Comparison of ENCODE assay signal across 14 mouse cellular contexts in the genomic region with DNA sequence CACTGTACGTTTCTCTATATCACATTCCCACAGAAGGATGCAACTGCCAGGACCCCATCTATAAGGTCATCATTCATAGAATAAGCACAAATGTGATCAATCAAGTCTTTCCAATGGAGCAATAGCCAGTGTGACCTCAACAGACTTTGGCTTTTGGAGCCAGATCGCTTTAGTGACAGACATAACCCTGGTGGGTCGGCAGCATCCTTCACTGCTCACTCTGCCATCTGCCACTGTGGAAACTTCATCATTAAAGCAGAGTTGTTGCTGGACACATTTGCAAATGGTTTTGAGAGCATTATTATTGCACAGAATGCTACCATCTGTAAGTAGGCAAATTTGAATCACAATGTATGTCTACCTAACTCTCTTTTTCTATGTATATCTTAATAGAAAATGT.
"Had no signal": no experiment of that assay in that cellular context is flagged by ENCODE, and none has a peak within 500 bp of the region (broad histone marks: within the 10 kb centered on the region; RNA-seq: fewer than 3 reads in every experiment).

No protein-coding gene starts in this region.

- H3K9me3 ChIP-seq: limb, embryonic 12.5 days; liver, embryonic 13.5 days; lung, embryonic 15.5 days; megakaryocyte, embryonic 14.5 days; midbrain, embryonic 15.5 days; neural tube, embryonic 15.5 days had no signal

- ATAC-seq: liver, postnatal 0 days; midbrain, embryonic 15.5 days had no signal

- H3K9ac ChIP-seq: limb, embryonic 12.5 days; liver, embryonic 13.5 days; liver, postnatal 0 days; lung, embryonic 15.5 days; midbrain, embryonic 15.5 days; neural tube, embryonic 15.5 days had no signal

- H3K36me3 ChIP-seq: limb, embryonic 12.5 days; liver, embryonic 13.5 days; lung, embryonic 15.5 days; midbrain, embryonic 15.5 days; neural tube, embryonic 15.5 days had no signal

- H3K4me3 ChIP-seq: limb, embryonic 12.5 days; liver, embryonic 13.5 days; lung, embryonic 15.5 days; megakaryocyte, embryonic 14.5 days; midbrain, embryonic 15.5 days; neural tube, embryonic 15.5 days had no signal

- H3K27me3 ChIP-seq: limb, embryonic 12.5 days; liver, embryonic 13.5 days; lung, embryonic 15.5 days; megakaryocyte, embryonic 14.5 days; midbrain, embryonic 15.5 days; neural tube, embryonic 15.5 days had no signal

- H3K4me2 ChIP-seq: limb, embryonic 12.5 days; liver, embryonic 13.5 days; lung, embryonic 15.5 days; midbrain, embryonic 15.5 days; neural tube, embryonic 15.5 days had no signal

- H3K27ac ChIP-seq: limb, embryonic 12.5 days; liver, embryonic 13.5 days; lung, embryonic 15.5 days; macrophage; midbrain, embryonic 15.5 days; neural tube, embryonic 15.5 days; stomach, postnatal 0 days had no signal

- H3K4me1 ChIP-seq: limb, embryonic 12.5 days; liver, embryonic 13.5 days; lung, embryonic 15.5 days; megakaryocyte, embryonic 14.5 days; midbrain, embryonic 15.5 days; neural tube, embryonic 15.5 days had no signal

- DNase-seq: kidney, adult 8-10 months; kidney, postnatal 25 days; liver; liver, embryonic 13.5 days; liver, postnatal 0 days; lung, postnatal 14 days; thymus, postnatal 4 days had no signal
